In genomic region chr11:87309329-87310074, GRCm38 (mm10) we compare ENCODE assay signal across 11 mouse cellular contexts. TPM values are rescaled to one million over a fixed set of nuclear protein-coding genes. Genes with fewer than 3 reads are reported as not detected.
A peak's percentile ranks its signal among the peaks of the same experiment; 100 is the strongest.
DNase-seq lines count a peak whose midpoint lies in the region; ATAC-seq and TF ChIP-seq lines count a peak whose summit lies in the region.
"Had no signal": no experiment of that assay in that cellular context is flagged by ENCODE, and none has a peak within 500 bp of the region (broad histone marks: within the 10 kb centered on the region; RNA-seq: fewer than 3 reads in every experiment).

No protein-coding gene starts in this region.

- peak overlapping the region; percentile 77 for H3K27ac ChIP-seq in heart, embryonic 16.5 days (ENCODE audit: low read length)
- H3K27ac ChIP-seq in liver, embryonic 13.5 days: peak overlapping the region; percentile 60
- H3K27ac ChIP-seq: embryonic facial prominence, embryonic 10.5 days; limb, embryonic 13.5 days; midbrain, embryonic 12.5 days had no signal

- no peak for DNase-seq in heart, postnatal 25 days (ENCODE audit: low spot score)
- peak; percentile 1 for DNase-seq in G1E (ENCODE audit: low spot score)
- DNase-seq in adrenal gland, postnatal 25 days: peak; percentile 13
- peak; percentile 53 for DNase-seq in liver, embryonic 13.5 days
- DNase-seq in cerebellum, adult 11 months: no peak
- no peak for DNase-seq in cerebellum, adult 11-12 months

- intact Hi-C loops in heart, postnatal 25 days (cut with DNase I): no loop called here

- no peak overlapping the region for H3K9ac ChIP-seq in heart, embryonic 16.5 days (ENCODE audit: low read length)
- no peak overlapping the region for H3K9ac ChIP-seq in liver, embryonic 13.5 days
- H3K9ac ChIP-seq: limb, embryonic 13.5 days; midbrain, embryonic 12.5 days had no signal

- no peak for TF ChIP-seq CTCF in G1E (IDR thresholded peaks at IDR 0.05; ENCODE audit: low read depth, low read length)

- no peaks in the 10 kb centered on the region for H3K27me3 ChIP-seq in heart, embryonic 16.5 days (ENCODE audit: control insufficient read depth, insufficient read depth, low read length)
- H3K27me3 ChIP-seq in G1E (ENCODE audit: insufficient read depth, low read length): 0 out of 2 replicates have a peak, but pooled peaks cover 8% of the 10 kb centered on the region
- H3K27me3 ChIP-seq in liver, embryonic 13.5 days: no peaks in the 10 kb centered on the region
- H3K27me3 ChIP-seq: limb, embryonic 13.5 days; midbrain, embryonic 12.5 days had no signal

- no peaks in the 10 kb centered on the region for H3K36me3 ChIP-seq in heart, embryonic 16.5 days (ENCODE audit: control insufficient read depth, insufficient read depth)
- no peaks in the 10 kb centered on the region for H3K36me3 ChIP-seq in G1E (replicated peaks)
- H3K36me3 ChIP-seq in liver, embryonic 13.5 days: no peaks in the 10 kb centered on the region
- H3K36me3 ChIP-seq: embryonic facial prominence, embryonic 10.5 days; limb, embryonic 13.5 days; midbrain, embryonic 12.5 days had no signal

- no peaks in the 10 kb centered on the region for H3K9me3 ChIP-seq in heart, embryonic 16.5 days (replicated peaks; ENCODE audit: control insufficient read depth, low read length)
- H3K9me3 ChIP-seq in G1E (replicated peaks): no peaks in the 10 kb centered on the region
- no peaks in the 10 kb centered on the region for H3K9me3 ChIP-seq in liver, embryonic 13.5 days (replicated peaks)
- H3K9me3 ChIP-seq: embryonic facial prominence, embryonic 10.5 days; limb, embryonic 13.5 days; midbrain, embryonic 12.5 days had no signal

- peaks cover 10% of the 10 kb centered on the region for H3K4me1 ChIP-seq in heart, embryonic 16.5 days (ENCODE audit: control insufficient read depth, insufficient read depth, low read length)
- H3K4me1 ChIP-seq in G1E (ENCODE audit: insufficient read depth, low read depth, low read length): no peaks in the 10 kb centered on the region
- H3K4me1 ChIP-seq in liver, embryonic 13.5 days (replicated peaks): peaks cover 17% of the 10 kb centered on the region
- H3K4me1 ChIP-seq: embryonic facial prominence, embryonic 10.5 days; limb, embryonic 13.5 days; midbrain, embryonic 12.5 days had no signal

- no peak overlapping the region for H3K4me3 ChIP-seq in heart, embryonic 16.5 days (ENCODE audit: low read length)
- no peak overlapping the region for H3K4me3 ChIP-seq in G1E (ENCODE audit: low read depth, low read length)
- H3K4me3 ChIP-seq in liver, embryonic 13.5 days (replicated peaks): no peak overlapping the region
- H3K4me3 ChIP-seq: embryonic facial prominence, embryonic 10.5 days; limb, embryonic 13.5 days; midbrain, embryonic 12.5 days had no signal

- peak; percentile 84 for ATAC-seq in heart, embryonic 16.5 days (replicated peaks; ENCODE audit: extremely low read depth, insufficient read depth, low FRiP score)
- no peak for ATAC-seq in G1E (ENCODE audit: extremely low read depth, insufficient number of reproducible peaks, low FRiP score, poor library complexity, severe bottlenecking)
- peak; percentile 92 for ATAC-seq in liver, embryonic 13.5 days (ENCODE audit: low read depth)
- no peak for ATAC-seq in inflammation-experienced regulatory T-cells, adult 6 months

- H3K4me2 ChIP-seq in heart, embryonic 16.5 days (ENCODE audit: low read depth, low read length): peak overlapping the region; percentile 42; the same call in 1 of the 2 replicates
- H3K4me2 ChIP-seq in liver, embryonic 13.5 days: 0 out of 2 replicates have a peak overlapping the region, but pooled peaks have one; percentile 19
- H3K4me2 ChIP-seq: limb, embryonic 13.5 days; midbrain, embryonic 12.5 days had no signal

- 27% methylated on average over 8 of the region's 8 CpGs for WGBS in heart, embryonic 16.5 days
- WGBS in liver, embryonic 13.5 days (ENCODE audit: insufficient replicate concordance): 24% methylated on average over 8 of the region's 8 CpGs

RNA-seq across cellular contexts. Expression of gene Ppm1e, which starts 49.3 kb away (rescaled TPM):
- 4.9 and 5.4 TPM in 2 replicates for polyA plus RNA-seq in heart, embryonic 16.5 days (2015; fragmentation: Nextera tagmentation; extraction: Ambion mirVana)
- total RNA-seq in heart, postnatal 25 days (2021): 10 to 100 TPM in 1 of 2 experiments, 1 to 10 TPM in 1; 8.1 to 10.0 TPM
- total RNA-seq in G1E (2014; fragmentation: Nextera tagmentation) (not detected in 2 replicates), G1E (2017) (0.70 and 0.82 TPM in 2 replicates)
- polyA plus RNA-seq in G1E (2012): not detected in 2 replicates
- total RNA-seq in adrenal gland, postnatal 25 days (2021): 24.3 and 28.3 TPM in 2 replicates
- 1.8 and 2.3 TPM in 2 replicates for polyA plus RNA-seq in liver, embryonic 13.5 days (2015; fragmentation: Nextera tagmentation; extraction: Ambion mirVana)
- 1 to 10 TPM in 1 of 3 experiments, under 1 TPM in 2; 0.55 to 1.2 (median 0.78) TPM for polyA plus RNA-seq in inflammation-experienced regulatory T-cells, adult 6 months (2017; shearing (Covaris generic))

Comparison
In these comparisons a context has a peak if more than half of its experiments do, and no peak if none do; other contexts are left out.
1. ATAC-seq: peak in heart, embryonic 16.5 days (single experiment) and liver, embryonic 13.5 days (single experiment); none in G1E (single experiment) and inflammation-experienced regulatory T-cells, adult 6 months (single experiment).
2. DNase-seq: peak in G1E (single experiment), adrenal gland, postnatal 25 days (single experiment) and liver, embryonic 13.5 days (single experiment); none in heart, postnatal 25 days (single experiment), cerebellum, adult 11 months (single experiment) and cerebellum, adult 11-12 months (single experiment).